Mouse (Mus musculus) spleen, postnatal 14 days (tissue): ENCODE measurements around the gene Tmem145.
A peak's percentile ranks its signal among the peaks of the same experiment; 100 is the strongest.
"Not testable (repeated sequence)": the region's sequence is repeated elsewhere in the genome, so short reads cannot be mapped to it uniquely, and the experiment has no call there.

ENCODE experiments used
- DNase-seq, 2 experiments: peaks; one replicate each; pipeline ENCODE4 v3.0.0; 2021 to 2022; ENCODE audit warnings: low spot score in 2 of 2

Tmem145 gene

GRCm38 (mm10) chr7:25305956-25306613, at the start of gene Tmem145:
Gene Tmem145, plus strand, starts transcription at chr7:25306106.
- no peak for DNase-seq

GRCm38 (mm10) chr7:25261896-25262295, 44.0 kb upstream of the Tmem145 start:
- no peak for DNase-seq

- no peak for DNase-seq
Observed at GRCm38 (mm10) chr7:25263968-25264870, 41.7 kb upstream of the Tmem145 start.

DNA sequence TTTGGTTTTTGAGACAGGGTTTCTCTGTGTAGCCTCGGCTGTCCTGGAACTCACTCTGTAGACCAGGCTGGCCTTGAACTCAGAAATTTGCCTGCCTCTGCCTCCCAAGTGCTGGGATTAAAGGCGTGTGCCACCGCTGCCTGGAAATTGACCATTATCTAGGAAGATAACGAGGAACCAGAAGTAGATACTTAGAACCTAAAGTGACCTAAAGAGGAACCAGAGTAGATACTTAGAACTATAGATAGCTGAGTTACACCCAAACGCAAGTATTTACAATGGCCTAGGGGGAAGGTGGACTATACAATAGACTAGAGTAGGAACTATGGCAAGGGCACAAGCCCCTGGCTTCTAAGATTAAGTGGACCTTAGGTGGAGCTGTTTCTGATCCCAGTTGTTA, 40.2 kb upstream of the Tmem145 start:
- DNase-seq, result not testable (repeated sequence)

- DNase-seq, result no peak
Observed at GRCm38 (mm10) chr7:25266180-25266962, 39.5 kb upstream of the Tmem145 start.

DNA sequence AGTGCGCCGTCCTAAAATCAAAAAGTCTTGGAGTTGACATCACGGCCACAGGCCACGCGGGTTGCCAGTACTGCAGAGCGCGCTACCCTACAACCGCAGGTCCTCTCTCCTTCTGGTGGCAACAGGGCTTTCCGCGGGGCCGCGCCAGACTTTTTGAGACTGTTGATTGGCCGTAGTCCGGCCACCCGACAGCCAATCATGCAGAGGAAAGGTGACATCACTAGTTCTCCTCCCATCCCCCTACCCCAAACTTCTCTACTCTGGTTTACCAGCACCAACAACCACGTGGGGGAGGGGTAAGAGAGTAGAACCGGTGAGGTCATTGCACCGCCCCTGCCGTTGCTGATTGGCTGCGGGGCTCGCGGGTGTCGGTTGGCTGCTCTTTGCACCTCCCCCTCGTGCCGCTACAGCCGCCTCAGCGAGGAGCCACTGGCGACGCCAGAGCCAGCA, 38.6 kb upstream of the Tmem145 start, which contains the start of gene Cic:
TSS of gene Cic (plus strand) at position 404 of the 450 bp plus-strand sequence.
- peak; percentile 89 to 94 for DNase-seq

GRCm38 (mm10) chr7:25267751-25268463, 38.0 kb upstream of the Tmem145 start:
- peak; percentile 94 to 95 for DNase-seq

- DNase-seq, result no peak
Observed at GRCm38 (mm10) chr7:25268588-25268987, 37.3 kb upstream of the Tmem145 start.

DNA sequence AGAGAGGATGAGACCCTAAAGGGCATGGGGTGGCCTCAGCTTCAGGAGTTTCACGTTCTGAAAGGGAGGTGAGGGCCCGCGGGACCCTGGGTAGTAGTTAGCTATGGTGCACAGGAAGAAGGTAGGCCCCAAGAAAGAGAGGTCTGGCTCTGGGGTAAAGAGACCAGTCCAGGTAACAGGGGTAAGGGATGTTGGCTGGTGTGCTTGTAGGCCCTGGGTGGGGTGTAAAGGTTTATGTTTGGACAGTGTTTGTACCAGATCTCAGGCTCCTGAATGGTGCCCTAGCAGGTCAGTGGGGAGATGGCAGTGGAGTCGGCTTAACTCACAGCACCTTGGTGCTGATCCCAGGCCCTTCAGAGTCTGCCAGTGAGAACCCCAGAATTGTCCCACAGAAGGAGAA, 36.9 kb upstream of the Tmem145 start:
- DNase-seq, result peak in 1 of 2 experiments; percentile 7

DNA sequence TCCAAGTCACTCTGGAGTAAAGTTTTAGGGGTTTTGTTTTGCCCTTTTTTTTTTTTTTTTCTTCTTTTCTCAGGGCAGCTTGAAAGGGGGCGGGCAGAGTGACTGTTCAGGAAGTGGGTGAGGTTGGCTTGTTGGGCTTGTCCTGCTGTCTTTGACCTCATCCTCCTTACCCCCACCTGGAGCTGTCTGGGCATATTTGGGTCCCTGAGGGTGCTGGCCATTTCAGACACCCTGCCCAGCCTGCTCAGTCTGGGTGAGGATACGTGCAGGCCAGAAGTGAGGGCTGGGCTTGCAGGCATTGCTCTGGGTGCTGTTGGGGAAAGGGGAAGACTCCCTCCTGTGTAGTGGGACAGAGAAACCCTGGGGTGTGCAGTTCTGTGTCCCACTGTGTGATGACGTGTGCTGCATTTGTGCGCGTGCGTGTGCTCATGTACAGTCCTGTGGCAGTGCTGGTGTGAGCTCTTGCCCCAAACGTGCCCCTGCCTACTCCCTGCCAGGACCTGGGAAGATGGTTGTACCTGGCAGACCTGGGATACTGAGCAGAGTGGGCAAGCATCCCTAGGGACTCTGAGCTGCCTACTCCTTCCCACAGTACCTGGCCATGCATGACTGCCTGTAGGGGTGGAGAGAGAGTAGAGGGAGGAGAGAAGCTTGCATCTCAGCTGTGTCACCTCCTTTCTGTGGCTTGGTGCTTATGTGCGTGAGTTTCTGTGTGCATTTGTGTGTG, 36.2 kb upstream of the Tmem145 start:
- peak in 1 of 2 experiments; percentile 9 for DNase-seq

DNA sequence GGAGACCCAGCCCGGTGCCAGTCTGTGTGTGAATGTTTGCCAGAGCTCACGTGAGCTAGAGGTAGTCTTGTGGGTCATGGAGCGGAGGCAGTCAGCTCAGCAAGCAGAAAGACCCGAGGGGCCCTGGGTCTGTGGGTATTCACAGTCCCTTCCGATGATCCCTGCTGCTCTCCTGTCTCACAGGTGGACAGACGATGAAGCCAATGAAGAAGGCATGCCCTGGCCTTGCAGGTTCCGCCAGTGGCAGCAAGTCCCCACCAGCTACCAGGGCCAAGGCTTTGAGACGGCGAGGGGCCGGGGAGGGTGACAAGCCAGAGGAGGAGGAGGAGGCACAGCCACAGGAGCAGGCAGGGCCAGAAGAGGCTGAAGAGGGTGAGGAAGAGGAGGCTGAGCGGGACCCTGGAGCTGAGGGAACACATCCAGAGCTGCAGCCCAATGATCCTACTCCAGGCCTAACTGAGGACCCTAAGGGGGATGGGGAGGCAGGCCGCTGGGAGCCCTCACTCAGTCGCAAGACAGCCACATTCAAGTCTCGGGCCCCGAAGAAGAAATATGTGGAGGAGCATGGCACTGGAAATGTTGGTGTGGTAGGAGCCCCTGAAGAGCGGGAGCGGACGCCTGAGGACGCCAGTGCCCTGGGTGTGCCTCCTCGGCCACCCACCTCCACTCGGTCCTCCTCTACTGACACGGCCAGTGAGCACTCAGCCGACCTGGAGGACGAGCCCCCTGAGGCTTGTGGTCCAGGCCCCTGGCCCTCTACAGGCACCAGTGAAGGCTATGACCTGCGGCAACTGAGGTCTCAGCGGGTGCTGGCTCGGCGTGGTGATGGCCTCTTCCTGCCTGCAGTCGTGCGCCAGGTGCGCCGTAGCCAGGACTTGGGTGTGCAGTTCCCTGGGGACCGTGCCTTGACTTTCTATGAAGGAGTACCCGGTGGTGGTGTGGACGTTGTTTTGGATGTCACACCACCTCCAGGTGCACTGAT, 35.0 kb upstream of the Tmem145 start:
- peak in 1 of 2 experiments; percentile 7 for DNase-seq

DNA sequence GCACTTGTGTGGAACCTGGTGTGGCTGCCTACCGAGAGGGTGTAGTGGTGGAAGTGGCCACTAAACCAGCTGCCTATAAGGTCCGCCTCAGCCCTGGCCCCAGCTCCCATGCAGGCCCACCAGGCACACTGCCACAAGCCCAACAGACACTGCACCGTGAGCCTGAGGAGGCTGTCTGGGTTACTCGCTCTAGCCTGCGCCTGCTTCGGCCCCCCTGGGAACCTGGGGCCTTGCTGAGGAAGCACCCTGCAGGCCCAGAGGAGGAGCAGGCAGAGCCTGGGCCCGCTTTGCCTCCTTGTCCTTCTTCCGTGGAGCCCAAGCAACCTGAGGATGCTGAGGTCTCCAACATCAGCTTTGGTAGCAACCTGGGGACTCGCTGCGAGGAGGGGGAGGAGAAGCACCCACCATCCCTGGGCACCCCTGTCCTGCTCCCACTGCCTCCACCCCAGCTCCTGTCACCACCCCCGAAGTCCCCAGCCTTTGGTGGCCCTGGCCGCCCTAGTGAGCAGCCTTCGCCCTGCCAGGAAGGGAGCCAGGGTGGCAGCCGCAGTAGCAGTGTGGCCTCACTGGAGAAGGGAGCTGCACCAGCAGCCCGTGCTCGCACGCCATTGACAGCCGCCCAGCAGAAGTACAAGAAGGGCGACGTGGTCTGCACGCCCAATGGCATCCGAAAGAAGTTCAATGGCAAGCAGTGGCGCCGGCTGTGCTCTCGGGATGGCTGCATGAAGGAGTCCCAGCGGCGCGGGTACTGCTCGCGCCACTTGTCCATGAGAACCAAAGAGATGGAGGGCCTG, 34.1 kb upstream of the Tmem145 start:
- DNase-seq, result no peak

DNA sequence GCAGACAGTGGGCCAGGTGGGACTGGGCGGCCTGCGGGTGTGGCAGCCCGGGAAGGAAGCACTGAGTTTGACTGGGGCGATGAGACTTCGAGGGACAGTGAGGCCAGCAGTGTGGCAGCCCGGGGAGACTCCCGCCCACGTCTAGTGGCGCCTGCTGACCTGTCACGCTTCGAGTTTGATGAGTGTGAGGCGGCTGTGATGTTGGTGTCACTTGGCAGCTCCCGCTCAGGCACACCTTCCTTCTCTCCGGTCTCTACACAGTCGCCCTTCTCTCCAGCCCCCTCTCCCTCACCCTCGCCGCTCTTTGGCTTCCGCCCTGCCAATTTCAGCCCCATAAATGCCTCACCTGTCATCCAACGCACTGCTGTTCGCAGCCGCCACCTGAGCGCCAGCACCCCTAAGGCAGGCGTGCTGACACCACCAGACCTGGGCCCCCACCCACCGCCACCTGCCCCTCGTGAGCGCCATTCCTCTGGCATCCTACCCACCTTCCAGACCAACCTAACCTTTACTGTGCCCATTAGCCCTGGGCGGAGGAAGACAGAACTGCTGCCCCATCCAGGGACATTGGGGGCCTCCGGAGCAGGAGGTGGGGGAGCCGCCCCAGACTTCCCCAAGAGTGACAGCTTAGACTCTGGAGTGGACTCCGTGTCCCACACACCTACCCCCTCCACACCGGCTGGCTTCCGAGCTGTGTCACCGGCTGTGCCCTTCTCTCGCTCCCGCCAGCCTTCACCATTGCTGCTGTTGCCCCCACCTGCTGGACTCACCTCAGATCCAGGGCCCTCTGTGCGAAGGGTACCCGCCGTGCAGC, 33.3 kb upstream of the Tmem145 start:
- DNase-seq, result peak in 1 of 2 experiments; percentile 3

DNA sequence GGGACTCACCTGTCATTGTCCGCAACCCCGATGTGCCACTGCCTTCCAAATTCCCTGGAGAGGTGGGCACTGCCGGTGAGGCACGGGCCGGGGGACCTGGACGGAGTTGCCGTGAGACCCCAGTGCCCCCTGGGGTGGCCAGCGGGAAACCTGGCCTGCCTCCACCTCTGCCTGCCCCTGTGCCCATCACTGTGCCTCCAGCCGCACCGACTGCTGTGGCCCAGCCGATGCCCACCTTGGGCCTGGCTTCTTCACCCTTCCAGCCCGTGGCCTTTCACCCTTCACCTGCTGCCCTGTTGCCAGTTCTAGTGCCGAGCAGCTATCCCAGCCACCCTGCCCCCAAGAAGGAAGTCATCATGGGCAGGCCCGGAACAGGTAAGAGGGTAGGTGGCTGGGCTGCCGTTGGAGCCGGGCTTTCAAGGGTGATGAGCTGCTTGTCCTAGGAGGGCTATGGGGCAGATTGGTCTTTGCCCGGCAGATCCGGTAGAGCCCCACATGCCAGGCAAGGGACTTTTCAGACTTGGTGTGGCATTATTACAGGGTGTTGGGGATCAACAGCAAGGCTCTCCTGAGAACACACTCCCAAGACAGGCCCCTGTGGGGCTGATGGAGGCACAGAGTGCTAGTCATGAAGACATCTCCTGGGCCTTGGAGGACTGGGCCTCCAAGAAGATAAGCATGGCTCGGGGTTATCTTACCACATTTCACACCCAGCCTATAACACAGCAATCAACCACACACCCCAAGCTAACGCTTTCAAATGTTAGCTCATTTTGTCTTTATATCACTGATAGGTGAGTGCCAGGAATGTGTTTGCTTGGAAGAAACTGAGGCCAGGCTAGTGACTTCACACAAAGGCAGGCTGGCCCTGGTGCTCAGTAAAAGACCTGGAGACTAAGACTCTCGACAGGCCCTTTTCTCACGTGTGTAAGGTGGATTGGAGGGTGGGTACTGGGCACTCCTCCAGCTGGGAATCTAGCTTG, 32.4 kb upstream of the Tmem145 start:
- peak in 1 of 2 experiments; percentile 3 for DNase-seq

GRCm38 (mm10) chr7:25274571-25274970, 31.3 kb upstream of the Tmem145 start:
- peak in 1 of 2 experiments; percentile 10 for DNase-seq

- DNase-seq, result no peak
Observed at GRCm38 (mm10) chr7:25274996-25275395, 30.9 kb upstream of the Tmem145 start.
